Mouse (Mus musculus): Measurements from ENCODE around the gene Homer1.

Homer1 gene

DNA sequence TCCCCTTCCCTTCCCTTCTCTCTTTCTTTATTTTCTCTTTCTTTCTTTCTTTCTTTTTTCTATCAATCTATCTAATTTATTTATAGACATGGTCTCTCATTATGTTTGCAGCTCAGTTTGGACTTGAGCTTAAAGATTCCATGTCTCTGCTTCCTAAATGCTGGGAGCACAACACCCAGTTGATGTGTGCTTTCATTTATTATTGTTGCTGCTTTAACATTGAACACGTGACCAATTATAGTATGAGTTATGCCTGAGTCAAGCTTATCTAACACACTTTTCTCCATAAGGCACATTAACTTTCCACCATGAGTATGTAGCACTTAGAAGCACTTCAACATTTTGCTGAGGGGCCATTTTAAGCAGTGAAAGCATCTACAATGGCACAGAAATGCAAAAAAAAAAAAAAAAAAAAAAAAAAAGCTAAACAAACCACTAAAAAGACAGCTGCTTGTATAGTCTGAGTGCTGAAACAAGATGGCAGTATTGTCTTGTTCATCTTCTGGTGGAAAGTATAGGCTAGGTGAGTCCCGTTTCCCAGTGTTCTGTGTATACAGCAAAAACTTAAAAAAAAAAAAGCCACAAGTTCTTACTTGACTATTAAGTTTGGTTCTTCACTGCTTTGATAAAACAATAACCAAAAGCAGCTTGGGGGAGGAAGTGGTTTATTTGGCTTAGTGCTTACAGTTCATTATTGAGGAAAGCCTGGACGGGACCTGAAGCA is 41.3 kb downstream of the Homer1 start:
- DNase-seq (ENCODE audit: low spot score), result peak; percentile 2

DNA sequence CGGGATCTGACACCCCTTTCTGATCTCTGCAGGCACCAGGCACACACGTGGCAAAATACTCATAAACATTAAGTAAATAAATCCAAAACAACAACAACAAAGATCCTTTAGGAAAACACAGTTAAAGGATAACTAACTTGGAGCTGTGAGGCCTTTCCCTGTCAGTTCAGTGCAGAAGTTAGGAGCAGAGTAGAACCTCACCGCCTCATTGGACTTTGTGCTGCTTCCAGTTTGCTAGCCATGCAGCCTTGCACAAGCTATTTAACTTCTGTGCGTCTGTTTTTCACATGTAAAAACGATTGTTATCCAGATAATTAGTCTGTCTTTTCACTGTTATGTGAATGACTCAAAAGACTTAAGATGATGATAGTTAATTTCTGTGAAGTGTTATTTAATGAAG is 43.2 kb downstream of the Homer1 start:
- no peak for DNase-seq (ENCODE audit: low spot score)

- DNase-seq (ENCODE audit: low spot score), result no peak
Measured at GRCm38 (mm10) chr13:93344395-93344794, 45.0 kb downstream of the Homer1 start.

DNA sequence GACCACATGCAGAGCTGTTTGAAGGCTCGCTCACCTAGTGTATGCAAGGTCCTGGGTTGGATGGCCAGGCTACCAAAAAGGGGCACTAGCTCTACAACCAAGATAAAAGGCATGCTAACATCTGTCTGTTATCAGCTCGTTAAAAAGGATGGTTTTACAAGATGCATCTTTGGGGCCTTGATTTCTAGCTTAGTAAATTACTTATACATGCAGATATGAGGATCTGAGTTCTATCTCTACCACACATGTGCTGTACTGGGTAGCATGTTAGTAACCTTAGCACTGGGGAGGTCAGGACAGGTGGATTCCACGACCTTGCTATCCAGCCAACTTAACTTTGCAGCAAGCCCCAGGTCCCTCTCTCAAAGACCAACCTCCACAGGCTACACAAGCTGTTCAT is 46.4 kb downstream of the Homer1 start:
- DNase-seq (ENCODE audit: low spot score), result no peak

DNA sequence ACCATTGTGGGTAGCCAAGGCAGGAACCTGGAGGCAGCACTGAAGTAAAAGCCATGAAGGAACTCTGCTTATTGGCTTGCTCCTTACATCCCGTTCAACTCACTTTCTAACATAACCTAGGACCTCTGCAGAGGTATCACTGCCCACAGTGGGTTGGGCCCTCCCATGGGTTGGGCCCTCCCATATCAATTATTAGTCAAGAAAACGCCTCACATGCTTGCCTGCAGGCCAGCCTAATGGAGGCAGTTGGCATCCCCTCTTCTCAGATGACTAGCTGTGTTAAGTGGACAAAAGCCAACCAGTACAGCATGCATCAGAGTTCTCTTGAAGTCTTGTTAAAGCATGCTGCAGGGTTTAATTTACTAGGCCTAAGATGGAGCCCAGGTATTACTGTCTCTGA is 52.6 kb downstream of the Homer1 start:
- no peak for DNase-seq (ENCODE audit: low spot score)

DNA sequence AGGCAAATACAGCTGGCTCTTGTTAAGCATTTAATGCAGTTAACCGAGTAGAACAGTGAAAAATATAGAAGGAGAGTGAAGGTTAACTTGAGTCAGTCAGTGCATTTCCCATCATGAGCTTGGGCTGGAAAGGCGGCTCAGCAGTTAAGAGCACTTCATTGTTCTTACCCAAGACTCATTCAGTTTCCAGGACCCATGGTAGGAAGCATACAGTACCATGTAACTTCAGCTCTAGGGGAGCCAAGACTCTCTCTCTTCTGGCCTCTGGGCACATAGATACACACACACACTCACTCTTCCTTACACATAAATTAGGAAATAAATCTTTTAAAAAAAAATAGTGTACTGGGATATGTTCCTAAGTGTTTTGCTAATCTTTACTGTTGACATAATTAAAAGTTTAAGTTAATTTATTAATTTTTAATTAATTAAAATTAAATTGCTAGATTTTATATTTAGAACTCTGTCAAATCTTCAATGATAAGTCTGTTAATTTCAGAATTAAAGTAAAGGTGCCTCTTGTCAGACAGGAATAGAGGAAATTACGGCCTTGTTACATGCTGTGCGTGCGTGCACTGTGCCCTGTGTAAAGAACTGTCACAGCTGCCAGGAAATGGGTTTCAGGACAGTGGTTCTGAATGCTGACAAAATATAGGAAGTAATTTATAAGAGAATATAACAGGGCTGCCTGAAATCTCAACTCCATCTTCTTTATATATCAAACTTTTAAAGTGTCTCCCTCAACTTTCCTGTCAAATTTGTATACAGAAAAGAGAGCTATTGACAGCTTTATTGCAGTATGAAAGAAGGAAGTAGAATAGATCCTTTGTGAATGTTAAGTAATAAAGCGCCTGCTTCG is 55.2 kb downstream of the Homer1 start:
- DNase-seq (ENCODE audit: low spot score), result no peak

DNA sequence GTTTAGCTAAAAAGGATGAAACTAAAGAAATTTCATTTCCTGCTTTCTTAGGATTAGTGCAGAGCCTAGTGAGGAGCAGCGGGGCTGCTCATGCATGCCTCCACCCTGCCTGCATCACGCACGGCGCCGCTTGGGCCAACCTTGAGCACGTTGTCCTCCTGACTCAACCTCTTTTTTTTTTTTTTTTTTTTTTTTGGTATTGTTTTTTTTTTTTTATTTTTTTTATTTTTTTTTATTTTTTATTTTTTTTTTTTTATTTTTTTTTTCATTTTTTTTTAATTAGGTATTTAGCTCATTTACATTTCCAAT is 55.8 kb downstream of the Homer1 start:
- DNase-seq (ENCODE audit: low spot score), result peak; percentile 28

DNA sequence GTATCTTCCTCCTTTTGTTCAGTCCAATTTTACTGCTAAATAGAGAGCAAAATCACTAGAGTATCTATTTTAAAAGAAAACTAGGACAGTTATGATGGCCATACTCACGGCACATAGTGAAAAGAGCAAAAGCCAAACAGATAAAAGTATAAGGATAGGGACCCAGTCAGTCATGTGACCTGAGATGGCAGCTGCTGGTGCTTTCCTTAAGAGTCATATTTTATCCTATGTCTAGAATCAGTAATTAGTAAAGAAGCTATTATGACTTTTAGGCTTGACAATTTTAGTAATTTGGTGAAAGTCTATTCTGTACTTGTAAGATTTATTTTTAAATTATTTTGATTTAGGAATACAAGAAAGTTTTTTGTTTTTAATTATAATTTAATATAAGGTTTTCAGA is 59.1 kb downstream of the Homer1 start:
- no peak for DNase-seq (ENCODE audit: low spot score)

DNA sequence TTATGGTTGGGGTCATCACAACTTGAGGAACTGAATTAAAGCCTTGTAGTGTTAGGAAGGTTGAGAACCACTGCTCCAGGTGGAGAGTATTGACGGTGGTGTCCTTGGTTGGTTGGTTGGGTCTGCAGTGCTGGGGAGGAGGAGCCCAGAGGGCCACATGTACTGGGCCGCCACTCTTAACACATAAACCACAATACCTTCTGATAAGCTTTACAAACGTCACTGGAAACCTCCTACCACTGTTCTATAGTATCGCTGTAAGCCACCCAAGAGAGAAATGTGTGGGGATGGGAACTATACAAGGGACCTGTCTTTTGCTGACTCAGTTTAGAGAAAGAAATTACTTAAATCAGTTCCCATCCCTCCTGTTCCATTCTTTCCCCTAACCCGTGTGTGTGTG is 68.1 kb downstream of the Homer1 start:
- no peak for DNase-seq (ENCODE audit: low spot score)

DNA sequence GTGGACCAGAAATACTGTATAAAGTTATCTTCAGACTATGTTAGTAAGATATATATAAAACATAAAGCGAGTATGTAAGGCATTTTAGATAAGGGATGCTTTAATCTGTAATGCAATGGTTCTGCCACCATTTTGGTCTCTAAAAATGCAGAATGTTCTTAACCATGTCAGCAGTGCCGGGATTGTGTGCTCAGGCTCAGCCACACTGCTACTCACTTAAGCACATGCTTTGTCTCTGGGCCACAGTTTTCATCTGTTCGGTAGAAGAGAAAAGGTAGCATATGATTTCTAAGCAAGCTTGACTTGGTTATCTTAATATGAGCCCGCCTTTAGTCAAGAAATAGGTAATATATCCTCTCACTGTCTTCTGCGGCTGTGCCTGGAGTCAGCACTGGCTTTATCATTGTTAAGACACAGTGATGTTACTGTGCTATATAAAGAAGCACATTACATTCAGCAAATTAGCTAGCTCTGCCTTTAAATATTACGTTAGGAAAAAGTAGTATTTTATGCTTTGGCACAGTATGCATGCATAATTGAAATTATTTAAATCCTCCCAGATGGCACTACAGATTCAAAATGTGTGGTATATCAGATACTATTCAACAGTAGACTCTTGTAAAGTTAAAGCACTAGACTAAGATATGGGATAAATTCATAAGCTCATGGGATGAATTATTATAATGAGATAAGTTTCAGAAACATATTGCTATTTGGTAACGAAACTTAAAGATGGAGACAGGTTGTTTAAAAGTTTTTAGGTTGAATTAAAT is 69.6 kb downstream of the Homer1 start:
- no peak for DNase-seq (ENCODE audit: low spot score)

GRCm38 (mm10) chr13:93374457-93374856 is 75.0 kb downstream of the Homer1 start:
- no peak for DNase-seq (ENCODE audit: low spot score)

DNA sequence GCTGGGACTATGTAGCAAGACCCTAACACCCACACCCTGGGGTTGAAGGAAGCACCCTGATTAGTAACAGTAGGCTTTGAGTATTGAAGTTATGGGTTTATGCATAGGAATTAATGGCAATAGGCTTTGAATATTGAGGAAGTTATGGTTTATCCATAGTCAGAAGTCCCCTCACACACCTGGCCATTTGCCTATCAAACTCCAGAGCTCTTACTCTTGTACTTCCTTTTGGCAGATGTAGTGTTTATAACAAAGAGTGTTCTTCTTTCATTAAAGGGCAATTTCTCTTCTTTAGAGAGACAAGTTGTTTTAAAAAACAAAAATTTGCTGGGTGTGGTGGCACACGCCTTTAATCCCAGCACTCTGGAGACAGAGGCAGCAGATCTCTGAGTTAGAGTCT is 79.1 kb downstream of the Homer1 start:
- no peak for DNase-seq (ENCODE audit: low spot score)

GRCm38 (mm10) chr13:93380399-93381063 is 81.1 kb downstream of the Homer1 start:
- DNase-seq (ENCODE audit: low spot score), result no peak

DNA sequence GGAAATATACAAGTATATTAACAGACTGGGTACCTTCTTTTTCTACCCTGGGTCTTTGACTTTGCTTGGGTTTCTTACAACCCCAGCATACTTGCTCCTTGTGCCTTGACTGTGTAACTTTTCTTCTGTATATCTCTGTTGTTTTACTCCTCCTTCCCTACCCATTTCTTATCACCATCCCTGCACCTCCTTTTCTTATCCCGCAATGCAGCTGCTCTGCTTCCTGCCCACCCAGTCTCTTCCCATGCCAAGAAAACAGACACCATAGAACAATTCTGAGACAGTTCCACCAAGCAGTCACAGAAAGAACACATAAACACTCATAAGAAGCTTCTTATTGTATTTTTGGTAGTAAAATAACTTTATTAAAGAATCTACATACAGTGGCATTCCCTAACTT is 81.9 kb downstream of the Homer1 start:
- no peak for DNase-seq (ENCODE audit: low spot score)

- no peak for DNase-seq (ENCODE audit: low spot score)
Measured at GRCm38 (mm10) chr13:93383092-93383491, 83.7 kb downstream of the Homer1 start.

DNA sequence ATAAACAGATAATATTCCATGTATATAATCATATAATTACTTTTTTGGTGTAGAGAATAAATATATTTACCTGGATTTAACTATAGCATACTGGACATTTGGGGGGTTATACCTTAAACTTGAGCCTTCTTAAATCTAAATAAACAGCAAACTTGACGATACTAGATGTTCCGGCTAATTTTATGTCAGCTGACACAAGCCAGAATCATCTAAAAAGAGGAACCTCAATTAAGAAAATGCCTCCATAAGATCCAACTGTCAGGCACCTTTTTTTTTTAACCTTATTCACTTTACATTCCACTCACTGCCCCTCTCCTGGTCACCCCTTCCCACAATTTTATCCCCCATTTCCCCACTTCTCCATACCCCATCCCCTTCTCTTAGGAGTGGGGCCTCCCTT is 84.2 kb downstream of the Homer1 start:
- no peak for DNase-seq (ENCODE audit: low spot score)

GRCm38 (mm10) chr13:93384481-93384880 is 85.0 kb downstream of the Homer1 start:
- no peak for DNase-seq (ENCODE audit: low spot score)

- no peak for DNase-seq (ENCODE audit: low spot score)
Measured at GRCm38 (mm10) chr13:93385147-93385546, 85.7 kb downstream of the Homer1 start.

DNA sequence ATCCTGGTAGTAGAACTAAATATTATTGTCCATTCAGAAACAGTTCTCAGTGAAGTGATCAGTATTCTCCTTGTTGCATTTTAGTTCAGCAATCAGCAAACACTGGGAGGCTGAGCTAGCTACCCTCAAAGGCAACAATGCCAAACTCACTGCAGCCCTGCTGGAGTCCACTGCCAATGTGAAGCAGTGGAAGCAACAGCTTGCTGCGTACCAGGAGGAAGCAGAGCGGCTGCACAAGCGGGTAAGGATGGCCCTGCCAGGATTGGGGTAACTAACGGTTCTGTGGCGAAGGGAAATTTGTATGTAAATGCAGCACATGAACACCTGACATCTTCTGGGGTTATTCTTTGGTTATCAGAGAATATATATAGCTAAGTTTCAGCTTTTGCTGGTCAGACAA is 88.0 kb downstream of the Homer1 start:
- DNase-seq (ENCODE audit: low spot score), result no peak

GRCm38 (mm10) chr13:93388594-93389241 is 89.3 kb downstream of the Homer1 start:
- DNase-seq (ENCODE audit: low spot score), result no peak

GRCm38 (mm10) chr13:93389242-93389625 is 89.8 kb downstream of the Homer1 start:
- DNase-seq (ENCODE audit: low spot score), result no peak

GRCm38 (mm10) chr13:93399710-93400216 is 100.3 kb downstream of the Homer1 start:
- no peak for DNase-seq (ENCODE audit: low spot score)

Data from T-cell, adult 2 months (primary cell).